Mouse (Mus musculus): Measurements from ENCODE around the gene Sptbn1. TPM values are rescaled to one million over a fixed set of nuclear protein-coding genes. Genes with fewer than 3 reads are reported as not detected.
A peak's percentile ranks its signal among the peaks of the same experiment; 100 is the strongest.

Gene Sptbn1
- polyA plus RNA-seq, 1 experiment from 2014 or later = 19.2 TPM

GRCm38 (mm10) chr11:30102594-30102993 is 165.4 kb downstream of the Sptbn1 start:
- Histone ChIP-seq H3K4me1 (ENCODE audit: insufficient read depth) (no peaks in the 10 kb centered on the region; the same call in 1 of the 2 replicates), H3K9me3 (ENCODE audit: low read length) (no peaks in the 10 kb centered on the region), H3K9ac (replicated peaks) (no peak overlapping the region), H3K4me3 (ENCODE audit: low read depth, low read length) (no peak overlapping the region), H3K27ac (ENCODE audit: low read depth) (no peak overlapping the region), H3K27me3 (ENCODE audit: insufficient read depth, low read length) (no peaks in the 10 kb centered on the region), H3K36me3 (replicated peaks; ENCODE audit: insufficient read depth, low read length) (peaks cover 61% of the 10 kb centered on the region), H3K4me2 (ENCODE audit: low read depth, low read length) (no peak overlapping the region)
- WGBS (ENCODE audit: insufficient replicate concordance) = 70% methylated on average over 2 of the region's 2 CpGs
- DNase-seq = no peak
- TF ChIP-seq CTCF (IDR thresholded peaks at IDR 0.05; ENCODE audit: low read depth) (no peak), EP300 (IDR thresholded peaks at IDR 0.05; ENCODE audit: low read depth) (no peak)
- ATAC-seq = peak; percentile 41; the same call in 1 of the 2 replicates

GRCm38 (mm10) chr11:30101796-30102195 is 166.2 kb downstream of the Sptbn1 start:
- ATAC-seq (no peak), DNase-seq (no peak)
- TF ChIP-seq CTCF (IDR thresholded peaks at IDR 0.05; ENCODE audit: low read depth) (no peak), EP300 (IDR thresholded peaks at IDR 0.05; ENCODE audit: low read depth) (no peak)
- no peak overlapping the region for H3K4me3 ChIP-seq (ENCODE audit: low read depth, low read length)
- H3K4me1 ChIP-seq (ENCODE audit: insufficient read depth) = no peaks in the 10 kb centered on the region; the same call in 1 of the 2 replicates
- H3K36me3 ChIP-seq (replicated peaks; ENCODE audit: insufficient read depth, low read length) = peaks cover 66% of the 10 kb centered on the region
- no peaks in the 10 kb centered on the region for H3K9me3 ChIP-seq (ENCODE audit: low read length)
- H3K9ac ChIP-seq (replicated peaks) = no peak overlapping the region
- no peak overlapping the region for H3K4me2 ChIP-seq (ENCODE audit: low read depth, low read length)
- no peaks in the 10 kb centered on the region for H3K27me3 ChIP-seq (ENCODE audit: insufficient read depth, low read length)
- WGBS (ENCODE audit: insufficient replicate concordance) = 81% methylated on average over 1 of the region's 1 CpGs
- H3K27ac ChIP-seq (ENCODE audit: low read depth) = no peak overlapping the region

GRCm38 (mm10) chr11:30101162-30101561 is 166.8 kb downstream of the Sptbn1 start:
- Histone ChIP-seq H3K9ac (replicated peaks) (no peak overlapping the region), H3K36me3 (replicated peaks; ENCODE audit: insufficient read depth, low read length) (peaks cover 59% of the 10 kb centered on the region), H3K4me2 (ENCODE audit: low read depth, low read length) (no peak overlapping the region), H3K4me3 (ENCODE audit: low read depth, low read length) (no peak overlapping the region), H3K27ac (ENCODE audit: low read depth) (no peak overlapping the region), H3K4me1 (ENCODE audit: insufficient read depth) (no peaks in the 10 kb centered on the region; the same call in 1 of the 2 replicates), H3K27me3 (ENCODE audit: insufficient read depth, low read length) (no peaks in the 10 kb centered on the region), H3K9me3 (ENCODE audit: low read length) (no peaks in the 10 kb centered on the region)
- ATAC-seq = no peak
- TF ChIP-seq CTCF (IDR thresholded peaks at IDR 0.05; ENCODE audit: low read depth) = no peak
- TF ChIP-seq EP300 (IDR thresholded peaks at IDR 0.05; ENCODE audit: low read depth) = no peak
- 80% methylated on average over 2 of the region's 2 CpGs for WGBS (ENCODE audit: insufficient replicate concordance)
- DNase-seq = no peak

GRCm38 (mm10) chr11:30099916-30100315 is 168.1 kb downstream of the Sptbn1 start:
- H3K9me3 ChIP-seq (ENCODE audit: low read length) = no peaks in the 10 kb centered on the region
- TF ChIP-seq EP300 (IDR thresholded peaks at IDR 0.05; ENCODE audit: low read depth) = no peak
- no peak for TF ChIP-seq CTCF (IDR thresholded peaks at IDR 0.05; ENCODE audit: low read depth)
- no peak overlapping the region for H3K4me3 ChIP-seq (ENCODE audit: low read depth, low read length)
- no peaks in the 10 kb centered on the region for H3K27me3 ChIP-seq (ENCODE audit: insufficient read depth, low read length)
- no peak overlapping the region for H3K4me2 ChIP-seq (ENCODE audit: low read depth, low read length)
- H3K9ac ChIP-seq (replicated peaks) = no peak overlapping the region
- ATAC-seq = no peak
- DNase-seq = no peak
- no peaks in the 10 kb centered on the region; the same call in 1 of the 2 replicates for H3K4me1 ChIP-seq (ENCODE audit: insufficient read depth)
- H3K36me3 ChIP-seq (replicated peaks; ENCODE audit: insufficient read depth, low read length) = peaks cover 52% of the 10 kb centered on the region
- H3K27ac ChIP-seq (ENCODE audit: low read depth) = no peak overlapping the region
- 41% methylated on average over 6 of the region's 6 CpGs for WGBS (ENCODE audit: insufficient replicate concordance)

- Histone ChIP-seq H3K4me1 (ENCODE audit: insufficient read depth) (no peaks in the 10 kb centered on the region), H3K27ac (ENCODE audit: low read depth) (no peak overlapping the region), H3K36me3 (replicated peaks; ENCODE audit: insufficient read depth, low read length) (peaks cover 14% of the 10 kb centered on the region), H3K27me3 (ENCODE audit: insufficient read depth, low read length) (no peaks in the 10 kb centered on the region), H3K9me3 (ENCODE audit: low read length) (no peaks in the 10 kb centered on the region), H3K4me3 (ENCODE audit: low read depth, low read length) (no peak overlapping the region), H3K9ac (replicated peaks) (no peak overlapping the region), H3K4me2 (ENCODE audit: low read depth, low read length) (no peak overlapping the region)
- DNase-seq (no peak), ATAC-seq (no peak)
- TF ChIP-seq CTCF (IDR thresholded peaks at IDR 0.05; ENCODE audit: low read depth) (no peak), EP300 (IDR thresholded peaks at IDR 0.05; ENCODE audit: low read depth) (no peak)
- WGBS (ENCODE audit: insufficient replicate concordance) = 57% methylated on average over 6 of the region's 6 CpGs
These were observed 172.7 kb downstream of the Sptbn1 start for GRCm38 (mm10) chr11:30095212-30095773.

GRCm38 (mm10) chr11:30091892-30092291 is 176.1 kb downstream of the Sptbn1 start:
- Histone ChIP-seq H3K4me1 (ENCODE audit: insufficient read depth) (no peaks in the 10 kb centered on the region), H3K27ac (ENCODE audit: low read depth) (no peak overlapping the region), H3K4me3 (ENCODE audit: low read depth, low read length) (no peak overlapping the region), H3K4me2 (ENCODE audit: low read depth, low read length) (no peak overlapping the region), H3K36me3 (replicated peaks; ENCODE audit: insufficient read depth, low read length) (no peaks in the 10 kb centered on the region), H3K9ac (replicated peaks) (no peak overlapping the region), H3K9me3 (ENCODE audit: low read length) (no peaks in the 10 kb centered on the region), H3K27me3 (ENCODE audit: insufficient read depth, low read length) (no peaks in the 10 kb centered on the region)
- ATAC-seq (no peak), DNase-seq (no peak)
- 45% methylated on average over 4 of the region's 4 CpGs for WGBS (ENCODE audit: insufficient replicate concordance)
- TF ChIP-seq CTCF (IDR thresholded peaks at IDR 0.05; ENCODE audit: low read depth) (peak; percentile 65), EP300 (IDR thresholded peaks at IDR 0.05; ENCODE audit: low read depth) (no peak)
